Mouse (Mus musculus) liver, adult 2 months (tissue): ENCODE data around the gene Ttll5. TPM values are rescaled to one million over a fixed set of nuclear protein-coding genes. Genes with fewer than 3 reads are reported as not detected.

ENCODE experiments used
- DNase-seq: peaks from one replicate; pipeline ENCODE4 v3.0.0-alpha.2; 2011; ENCODE audit warnings: low read depth, low spot score; ENCODE audit errors: extremely low read depth
- H3K27ac ChIP-seq: fragments of 200-500 bp; replicated peaks from 2 replicates; pipeline ENCODE4 v1.5.1; 2012; ENCODE audit warnings: low read depth, mild to moderate bottlenecking, control low read depth, inconsistent platforms, low read length; ENCODE audit not compliant: insufficient read depth
- H3K27me3 ChIP-seq: fragments of 200-500 bp; 2 replicates; pipeline ENCODE4 v1.6.1; 2012; ENCODE audit warnings: mild to moderate bottlenecking, moderate library complexity, low read length, inconsistent platforms; ENCODE audit not compliant: control insufficient read depth, insufficient read depth
- H3K36me3 ChIP-seq: fragments of 200-500 bp; 2 replicates; pipeline ENCODE4 v1.6.1; 2012; ENCODE audit warnings: low read length, inconsistent platforms; ENCODE audit not compliant: control insufficient read depth, insufficient read depth
- H3K4me1 ChIP-seq: fragments of 200-500 bp; 2 replicates; pipeline ENCODE4 v1.6.1; 2011; ENCODE audit warnings: low read length; ENCODE audit not compliant: control insufficient read depth, insufficient read depth
- H3K4me3 ChIP-seq: fragments of 200-500 bp; 2 replicates; pipeline ENCODE4 v1.5.1; 2011; ENCODE audit warnings: low read depth, mild to moderate bottlenecking, control low read depth, low read length, moderate library complexity; ENCODE audit not compliant: insufficient read depth
- H3K79me2 ChIP-seq: fragments of 200-500 bp; 2 replicates; pipeline ENCODE4 v1.6.1; 2012; ENCODE audit warnings: inconsistent platforms, mild to moderate bottlenecking, low read length, moderate library complexity; ENCODE audit not compliant: control insufficient read depth, insufficient read depth
- H3K9ac ChIP-seq: fragments of 200-500 bp; 2 replicates; pipeline ENCODE4 v1.6.1; 2012; ENCODE audit warnings: low read depth, mild to moderate bottlenecking, control low read depth, inconsistent platforms, low read length
- CTCF ChIP-seq: fragments of 200-500 bp; IDR thresholded peaks from 2 replicates; pipeline ENCODE4 v1.5.1; 2011; ENCODE audit warnings: low read depth, low read length, control low read depth
- POLR2A ChIP-seq: fragments of 200-500 bp; IDR thresholded peaks from 2 replicates; pipeline ENCODE4 v1.6.1; 2011; ENCODE audit warnings: low read length, control low read depth; ENCODE audit not compliant: insufficient read depth; ENCODE audit errors: extremely low read depth
- WGBS: fragments of 180-500 bp; shearing (Covaris S2); methylation state at CpG from one replicate; pipeline ENCODE4 v1.1.7; 2018; 5-methylcytosine and 5-hydroxymethylcytosine counted together
- polyA plus RNA-seq: library from polyadenylated mRNA; depleted of rRNA; stranded (reverse); fragments of >200 nt; gene quantifications from 2 replicates; pipeline ENCODE4 v1.2.3, GENCODE M21; 2012
- total RNA-seq: library from RNA; depleted of rRNA; stranded (reverse); fragments of >200 nt; gene quantifications from 2 replicates; pipeline ENCODE4 v1.2.3, GENCODE M21; 2014

Ttll5 gene
- total and polyA plus RNA-seq, 2 experiments = 7.6 to 13.1 TPM

DNA sequence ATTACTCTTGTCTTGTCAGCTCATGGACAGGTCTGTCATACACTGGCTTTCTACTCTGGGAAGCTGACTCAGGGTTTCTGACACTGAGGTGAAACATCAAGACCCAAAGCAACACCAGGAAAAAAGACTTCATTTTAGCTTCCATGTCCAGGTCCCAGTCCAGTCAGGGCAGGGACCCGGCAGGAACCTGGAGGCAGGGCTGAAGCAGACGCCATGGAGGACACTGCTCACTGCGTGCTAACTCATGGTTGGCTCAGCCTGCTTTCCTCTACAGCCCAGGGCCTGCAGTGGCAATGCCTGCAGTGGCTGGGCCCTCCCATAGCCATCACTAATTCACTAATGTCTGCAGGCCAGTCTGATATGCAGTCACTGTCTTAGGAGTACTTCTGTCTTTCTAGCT, 4.4 kb downstream of the Ttll5 start:
- Histone ChIP-seq H3K36me3 (peaks cover 16% of the 10 kb centered on the region), H3K79me2 (peaks cover 4% of the 10 kb centered on the region; the same call in 1 of the 2 replicates), H3K27me3 (no peaks in the 10 kb centered on the region), H3K27ac (no peak overlapping the region), H3K4me1 (peaks cover 2% of the 10 kb centered on the region; the same call in 1 of the 2 replicates), H3K9ac (no peak overlapping the region), H3K4me3 (no peak overlapping the region)
- no peak for DNase-seq
- WGBS = 96% methylated on average over 3 of the region's 3 CpGs
- TF ChIP-seq CTCF (no peak), POLR2A (no peak)

GRCm38 (mm10) chr12:85829866-85830265, 5.4 kb downstream of the Ttll5 start:
- DNase-seq = no peak
- Histone ChIP-seq H3K4me3 (no peak overlapping the region), H3K9ac (no peak overlapping the region), H3K27me3 (no peaks in the 10 kb centered on the region), H3K79me2 (peaks cover 4% of the 10 kb centered on the region; the same call in 1 of the 2 replicates), H3K27ac (no peak overlapping the region), H3K4me1 (peaks cover 2% of the 10 kb centered on the region; the same call in 1 of the 2 replicates), H3K36me3 (peaks cover 18% of the 10 kb centered on the region)
- 85% methylated on average over 3 of the region's 3 CpGs for WGBS
- TF ChIP-seq CTCF (no peak), POLR2A (no peak)

GRCm38 (mm10) chr12:85830691-85831090, 6.2 kb downstream of the Ttll5 start:
- 18% methylated on average over 3 of the region's 3 CpGs for WGBS
- Histone ChIP-seq H3K4me1 (peaks cover 2% of the 10 kb centered on the region; the same call in 1 of the 2 replicates), H3K36me3 (peaks cover 20% of the 10 kb centered on the region), H3K27me3 (no peaks in the 10 kb centered on the region), H3K79me2 (peaks cover 4% of the 10 kb centered on the region; the same call in 1 of the 2 replicates), H3K4me3 (no peak overlapping the region), H3K27ac (no peak overlapping the region), H3K9ac (no peak overlapping the region)
- peak; percentile 95 for DNase-seq
- TF ChIP-seq POLR2A (no peak), CTCF (no peak)

GRCm38 (mm10) chr12:85834543-85834942, 10.1 kb downstream of the Ttll5 start:
- Histone ChIP-seq H3K9ac (no peak overlapping the region), H3K4me1 (peaks cover 2% of the 10 kb centered on the region; the same call in 1 of the 2 replicates), H3K27me3 (no peaks in the 10 kb centered on the region), H3K36me3 (peaks cover 20% of the 10 kb centered on the region), H3K79me2 (peaks cover 7% of the 10 kb centered on the region; the same call in 1 of the 2 replicates), H3K4me3 (no peak overlapping the region), H3K27ac (no peak overlapping the region)
- no peak for DNase-seq
- TF ChIP-seq POLR2A (no peak), CTCF (no peak)
- WGBS = 94% methylated on average over 2 of the region's 2 CpGs

DNA sequence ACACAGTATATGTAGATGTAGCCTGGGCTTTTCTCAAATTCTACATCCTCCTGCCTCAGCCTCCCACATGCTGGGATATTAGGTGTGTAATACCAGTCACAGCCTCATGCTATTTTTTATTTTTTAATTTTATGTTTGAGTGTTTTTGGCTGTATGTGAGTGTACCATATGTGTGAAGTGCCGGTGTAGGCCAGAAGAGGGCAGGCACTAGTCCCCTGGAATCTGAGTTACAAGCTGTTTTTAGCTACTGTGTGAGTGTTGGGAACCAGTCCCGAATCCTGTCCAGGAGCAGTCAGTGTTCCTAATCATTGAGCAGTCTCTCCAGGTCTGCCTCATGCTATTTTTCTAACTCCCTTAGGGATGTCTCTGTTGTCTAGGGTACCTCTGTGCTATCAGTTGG, 13.3 kb downstream of the Ttll5 start:
- peaks cover 7% of the 10 kb centered on the region; the same call in 1 of the 2 replicates for H3K79me2 ChIP-seq
- H3K27me3 ChIP-seq = no peaks in the 10 kb centered on the region
- no peak overlapping the region for H3K4me3 ChIP-seq
- H3K4me1 ChIP-seq = no peaks in the 10 kb centered on the region
- 96% methylated on average over 2 of the region's 2 CpGs for WGBS
- no peak overlapping the region for H3K27ac ChIP-seq
- H3K36me3 ChIP-seq = peaks cover 13% of the 10 kb centered on the region
- TF ChIP-seq CTCF = no peak
- no peak for TF ChIP-seq POLR2A
- no peak overlapping the region for H3K9ac ChIP-seq
- no peak for DNase-seq

DNA sequence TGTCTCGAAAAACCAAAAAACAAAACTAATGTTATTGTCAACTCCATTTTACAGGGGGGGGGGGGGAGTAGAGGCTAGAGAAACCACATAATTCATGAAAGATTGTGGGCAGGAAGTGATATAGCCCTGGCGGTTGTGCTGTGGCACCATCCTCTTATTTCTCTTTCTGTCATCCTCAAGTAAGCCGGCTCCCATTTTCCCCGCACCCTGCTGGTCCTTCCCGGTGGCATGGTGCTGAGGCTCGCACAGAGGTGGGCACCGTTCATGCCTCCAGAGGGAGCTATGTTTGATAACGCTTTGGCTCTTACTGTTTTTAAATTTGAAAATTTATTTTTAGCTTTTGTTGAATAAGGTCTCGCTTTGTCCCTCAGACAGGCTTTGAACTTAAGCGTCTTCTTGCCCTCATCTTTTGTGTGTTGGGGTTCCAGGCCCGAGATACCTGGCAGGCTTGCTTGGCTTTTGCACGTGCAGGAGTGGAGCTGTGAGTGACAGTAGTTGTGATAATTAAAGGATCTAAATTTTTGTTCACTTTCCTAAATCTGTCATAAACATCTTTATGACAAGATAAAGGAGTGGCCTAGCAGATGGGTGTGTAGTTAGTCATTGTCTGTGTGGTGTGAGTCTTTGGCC, 15.0 kb downstream of the Ttll5 start:
- DNase-seq = no peak
- Histone ChIP-seq H3K4me3 (no peak overlapping the region), H3K36me3 (peaks cover 9% of the 10 kb centered on the region), H3K27ac (no peak overlapping the region), H3K9ac (no peak overlapping the region), H3K27me3 (no peaks in the 10 kb centered on the region), H3K4me1 (no peaks in the 10 kb centered on the region), H3K79me2 (peaks cover 7% of the 10 kb centered on the region; the same call in 1 of the 2 replicates)
- WGBS = 93% methylated on average over 12 of the region's 12 CpGs
- TF ChIP-seq CTCF = no peak
- no peak for TF ChIP-seq POLR2A
